Mouse (Mus musculus) heart, embryonic 13.5 days (tissue): ENCODE measurements around the gene Dbndd2. TPM values are rescaled to one million over a fixed set of nuclear protein-coding genes. Genes with fewer than 3 reads are reported as not detected.
A peak's percentile ranks its signal among the peaks of the same experiment; 100 is the strongest.

Source experiments
- ATAC-seq: fragments of 200-750 bp; cut with Nextera tagmentation; 2 replicates; pipeline ENCODE4 v1.8.0; 2017; ENCODE audit warnings: moderate TSS enrichment; ENCODE audit not compliant: insufficient number of reproducible peaks, low FRiP score, low TSS enrichment; ENCODE audit errors: extremely low read depth
- H3K27ac ChIP-seq: fragments of 300-500 bp; sonication (generic); replicated peaks from 2 replicates; pipeline ENCODE4 v1.5.1; 2015; ENCODE audit warnings: moderate library complexity, mild to moderate bottlenecking, inconsistent platforms
- H3K27me3 ChIP-seq: fragments of 300-500 bp; sonication (generic); replicated peaks from 2 replicates; pipeline ENCODE4 v1.6.1; 2015; ENCODE audit warnings: mild to moderate bottlenecking, inconsistent platforms
- H3K36me3 ChIP-seq: fragments of 300-500 bp; sonication (generic); 2 replicates; pipeline ENCODE4 v1.6.1; 2015; ENCODE audit warnings: mild to moderate bottlenecking, inconsistent platforms
- H3K4me1 ChIP-seq: fragments of 300-500 bp; sonication (generic); 2 replicates; pipeline ENCODE4 v1.6.1; 2015; ENCODE audit warnings: inconsistent platforms
- H3K4me2 ChIP-seq: fragments of 300-500 bp; sonication (generic); 2 replicates; pipeline ENCODE4 v1.6.1; 2015; ENCODE audit warnings: inconsistent platforms, mild to moderate bottlenecking, moderate library complexity
- H3K4me3 ChIP-seq: fragments of 300-500 bp; sonication (generic); 2 replicates; pipeline ENCODE4 v1.5.1; 2015; ENCODE audit warnings: moderate library complexity, mild to moderate bottlenecking, inconsistent platforms
- H3K9ac ChIP-seq: fragments of 300-500 bp; sonication (generic); 2 replicates; pipeline ENCODE4 v1.6.1; 2015; ENCODE audit warnings: inconsistent platforms, mild to moderate bottlenecking, moderate library complexity
- H3K9me3 ChIP-seq: fragments of 300-500 bp; sonication (generic); 2 replicates; pipeline ENCODE4 v1.6.1; 2016; ENCODE audit warnings: inconsistent platforms
- WGBS: fragments of 180-500 bp; shearing (Covaris S2); methylation state at CpG from one replicate; pipeline ENCODE4 v1.1.7; 2015; ENCODE audit warnings: mixed read lengths; 5-methylcytosine and 5-hydroxymethylcytosine counted together
- polyA plus RNA-seq: library from polyadenylated mRNA; unstranded; fragments of >200 nt; fragmentation: Nextera tagmentation; extraction: Ambion mirVana; gene quantifications from 2 replicates; pipeline ENCODE4 v1.2.1, GENCODE M21; 2015

The Dbndd2 gene
- polyA plus RNA-seq, 1 experiment from 2014 or later, result 8.9 TPM

GRCm38 (mm10) chr2:164505619-164506347, 19.9 kb downstream of the Dbndd2 start:
- Histone ChIP-seq H3K36me3 (peaks cover 64% of the 10 kb centered on the region), H3K4me2 (no peak overlapping the region), H3K27ac (no peak overlapping the region), H3K4me3 (no peak overlapping the region), H3K4me1 (0 out of 2 replicates have a peak, but pooled peaks cover 4% of the 10 kb centered on the region), H3K27me3 (no peaks in the 10 kb centered on the region), H3K9ac (no peak overlapping the region), H3K9me3 (peaks cover 11% of the 10 kb centered on the region)
- ATAC-seq, result no peak
- WGBS, result 89% methylated on average over 4 of the region's 4 CpGs

- no peak for ATAC-seq
- no peak overlapping the region for H3K9ac ChIP-seq
- H3K9me3 ChIP-seq, result peaks cover 11% of the 10 kb centered on the region
- no peaks in the 10 kb centered on the region for H3K27me3 ChIP-seq
- peaks cover 44% of the 10 kb centered on the region for H3K36me3 ChIP-seq
- no peak overlapping the region for H3K27ac ChIP-seq
- H3K4me3 ChIP-seq, result no peak overlapping the region
- WGBS, result 85% methylated on average over 19 of the region's 19 CpGs
- no peak overlapping the region for H3K4me2 ChIP-seq
- H3K4me1 ChIP-seq, result 0 out of 2 replicates have a peak, but pooled peaks cover 4% of the 10 kb centered on the region
Measured at GRCm38 (mm10) chr2:164507811-164508210, 21.9 kb downstream of the Dbndd2 start.

GRCm38 (mm10) chr2:164510621-164511190, 24.8 kb downstream of the Dbndd2 start:
- Histone ChIP-seq H3K9ac (no peak overlapping the region; the same call in 1 of the 2 replicates), H3K27ac (no peak overlapping the region), H3K4me2 (no peak overlapping the region), H3K36me3 (peaks cover 15% of the 10 kb centered on the region), H3K4me3 (no peak overlapping the region), H3K27me3 (no peaks in the 10 kb centered on the region), H3K4me1 (0 out of 2 replicates have a peak, but pooled peaks cover 4% of the 10 kb centered on the region), H3K9me3 (no peaks in the 10 kb centered on the region)
- ATAC-seq, result no peak
- WGBS, result 30% methylated on average over 4 of the region's 5 CpGs

GRCm38 (mm10) chr2:164512121-164512909, 26.4 kb downstream of the Dbndd2 start:
- H3K27ac ChIP-seq, result peak overlapping the region; percentile 66
- H3K4me3 ChIP-seq, result no peak overlapping the region
- H3K4me2 ChIP-seq, result no peak overlapping the region
- no peak for ATAC-seq
- no peak overlapping the region for H3K9ac ChIP-seq
- no peaks in the 10 kb centered on the region for H3K9me3 ChIP-seq
- 0 out of 2 replicates have a peak, but pooled peaks cover 4% of the 10 kb centered on the region for H3K4me1 ChIP-seq
- 48% methylated on average over 11 of the region's 14 CpGs for WGBS
- no peaks in the 10 kb centered on the region; the same call in 1 of the 2 replicates for H3K36me3 ChIP-seq
- no peaks in the 10 kb centered on the region for H3K27me3 ChIP-seq

GRCm38 (mm10) chr2:164513389-164513788, 27.5 kb downstream of the Dbndd2 start:
- 56% methylated on average over 8 of the region's 8 CpGs for WGBS
- H3K4me3 ChIP-seq, result no peak overlapping the region
- no peaks in the 10 kb centered on the region for H3K9me3 ChIP-seq
- no peak overlapping the region for H3K9ac ChIP-seq
- no peak overlapping the region for H3K4me2 ChIP-seq
- H3K27ac ChIP-seq, result peak overlapping the region; percentile 66
- H3K27me3 ChIP-seq, result no peaks in the 10 kb centered on the region
- ATAC-seq, result no peak
- H3K36me3 ChIP-seq, result no peaks in the 10 kb centered on the region
- peaks cover 12% of the 10 kb centered on the region for H3K4me1 ChIP-seq

- no peak overlapping the region for H3K9ac ChIP-seq
- H3K27ac ChIP-seq, result no peak overlapping the region
- no peak overlapping the region for H3K4me2 ChIP-seq
- no peaks in the 10 kb centered on the region for H3K36me3 ChIP-seq
- no peaks in the 10 kb centered on the region for H3K27me3 ChIP-seq
- ATAC-seq, result no peak
- WGBS, result 76% methylated on average over 3 of the region's 3 CpGs
- H3K4me3 ChIP-seq, result no peak overlapping the region
- no peaks in the 10 kb centered on the region for H3K9me3 ChIP-seq
- peaks cover 20% of the 10 kb centered on the region for H3K4me1 ChIP-seq
Measured at GRCm38 (mm10) chr2:164514916-164515315, 29.0 kb downstream of the Dbndd2 start.

GRCm38 (mm10) chr2:164515897-164516296, 30.0 kb downstream of the Dbndd2 start:
- WGBS, result 56% methylated on average over 9 of the region's 9 CpGs
- Histone ChIP-seq H3K9me3 (no peaks in the 10 kb centered on the region), H3K27ac (no peak overlapping the region), H3K4me2 (no peak overlapping the region), H3K27me3 (0 out of 2 replicates have a peak, but pooled peaks cover under 1% of the 10 kb centered on the region), H3K4me1 (peaks cover 16% of the 10 kb centered on the region), H3K36me3 (no peaks in the 10 kb centered on the region), H3K4me3 (no peak overlapping the region), H3K9ac (no peak overlapping the region)
- no peak for ATAC-seq

- 78% methylated on average over 11 of the region's 11 CpGs for WGBS
- H3K9me3 ChIP-seq, result no peaks in the 10 kb centered on the region
- peaks cover 16% of the 10 kb centered on the region for H3K4me1 ChIP-seq
- H3K27ac ChIP-seq, result no peak overlapping the region
- H3K4me3 ChIP-seq, result no peak overlapping the region
- no peak for ATAC-seq
- H3K27me3 ChIP-seq, result peaks cover 7% of the 10 kb centered on the region
- no peaks in the 10 kb centered on the region for H3K36me3 ChIP-seq
- H3K9ac ChIP-seq, result no peak overlapping the region
- no peak overlapping the region for H3K4me2 ChIP-seq
Measured at GRCm38 (mm10) chr2:164516592-164516991, 30.7 kb downstream of the Dbndd2 start.

- no peak overlapping the region for H3K9ac ChIP-seq
- H3K4me2 ChIP-seq, result no peak overlapping the region
- 26% methylated on average over 9 of the region's 10 CpGs for WGBS
- H3K4me1 ChIP-seq, result peaks cover 16% of the 10 kb centered on the region
- no peak overlapping the region for H3K4me3 ChIP-seq
- H3K9me3 ChIP-seq, result peaks cover 3% of the 10 kb centered on the region; the same call in 1 of the 2 replicates
- H3K27me3 ChIP-seq, result peaks cover 18% of the 10 kb centered on the region
- ATAC-seq, result no peak
- peak overlapping the region; percentile 74 for H3K27ac ChIP-seq
- H3K36me3 ChIP-seq, result no peaks in the 10 kb centered on the region
Measured at GRCm38 (mm10) chr2:164517485-164518221, 31.7 kb downstream of the Dbndd2 start.

GRCm38 (mm10) chr2:164518266-164519170, 32.6 kb downstream of the Dbndd2 start:
- Histone ChIP-seq H3K27me3 (peaks cover 24% of the 10 kb centered on the region), H3K9ac (0 out of 2 replicates have a peak overlapping the region, but pooled peaks have one; percentile 37), H3K4me1 (peaks cover 16% of the 10 kb centered on the region), H3K4me3 (no peak overlapping the region), H3K27ac (peak overlapping the region; percentile 74), H3K36me3 (no peaks in the 10 kb centered on the region), H3K4me2 (no peak overlapping the region), H3K9me3 (peaks cover 9% of the 10 kb centered on the region; the same call in 1 of the 2 replicates)
- WGBS, result 32% methylated on average over 11 of the region's 11 CpGs
- no peak for ATAC-seq
